Mouse (Mus musculus): ENCODE measurements around the gene Macrod2.

Gene Macrod2

DNA sequence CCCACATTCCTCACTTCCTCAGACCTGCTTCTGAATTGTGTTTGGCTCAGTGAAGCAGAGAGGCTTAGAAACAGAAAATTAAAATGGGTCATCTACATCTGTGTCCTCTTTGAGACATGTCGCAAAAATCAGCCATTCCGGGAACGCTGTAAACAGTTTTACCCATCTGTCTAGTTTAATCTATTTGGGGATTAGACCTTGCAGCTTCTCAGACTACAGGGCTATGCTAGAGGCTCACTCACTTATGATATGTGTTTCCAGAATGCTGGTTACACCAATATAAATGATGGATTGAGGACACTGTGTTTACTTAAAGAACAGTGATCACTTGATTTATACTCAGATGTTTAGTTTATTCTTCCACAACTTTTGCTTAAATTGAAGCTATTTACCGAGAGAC lies 1475.8 kb downstream of the Macrod2 start:
- no peak for DNase-seq (ENCODE audit: low spot score)

DNA sequence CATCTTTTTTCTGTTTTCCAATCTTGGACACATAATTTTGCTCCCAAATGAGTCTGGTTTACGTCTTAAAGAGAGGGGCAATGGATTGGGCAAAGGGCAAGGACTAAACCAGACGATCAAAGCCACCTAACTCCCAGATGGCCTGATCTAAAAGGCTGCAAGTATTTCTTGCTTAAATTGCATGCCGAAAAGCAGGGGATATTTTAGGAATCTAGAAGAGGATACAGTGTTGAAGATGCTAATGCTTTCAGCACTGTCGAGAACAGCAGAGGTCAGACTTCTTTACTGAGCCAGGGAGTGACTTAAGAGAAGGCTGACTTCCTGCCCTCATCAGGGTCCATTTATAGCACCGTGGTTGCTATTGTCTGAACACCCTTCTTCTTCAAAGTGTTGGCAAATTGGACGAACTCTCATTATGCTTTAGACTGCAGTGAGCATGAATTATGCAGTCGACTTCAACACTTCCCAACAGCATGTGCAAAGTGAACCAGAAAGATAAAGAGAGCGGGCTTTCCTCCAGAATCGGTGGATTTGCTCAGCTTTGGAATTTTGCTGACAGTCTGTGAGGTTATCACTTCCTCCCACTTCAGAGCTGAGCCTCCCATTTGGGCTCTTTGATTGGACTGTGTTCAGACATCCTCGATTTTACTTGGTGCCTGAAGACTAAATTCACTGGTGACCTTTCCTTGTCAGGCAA lies 1481.2 kb downstream of the Macrod2 start:
- peak; percentile 3 for DNase-seq (ENCODE audit: low spot score)

DNA sequence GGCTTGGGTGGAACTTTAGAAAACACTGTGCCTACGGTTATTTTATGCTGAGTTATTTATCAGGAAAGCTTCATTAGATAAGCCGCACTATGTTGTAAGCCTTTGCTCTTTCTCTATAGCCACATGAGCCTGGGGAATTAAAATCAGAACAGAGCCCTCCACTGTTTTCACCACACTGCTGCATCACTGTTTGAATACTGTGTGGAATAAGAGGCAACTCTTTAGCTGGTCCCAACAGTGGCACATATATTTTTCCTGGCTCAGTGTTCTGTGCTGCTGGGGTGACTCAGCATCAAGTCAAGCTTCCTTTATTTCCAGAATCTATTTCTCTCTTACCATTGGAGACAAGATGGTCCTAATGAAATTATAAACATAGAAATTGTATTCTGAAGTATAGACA lies 1481.8 kb downstream of the Macrod2 start:
- no peak for DNase-seq (ENCODE audit: low spot score)

DNA sequence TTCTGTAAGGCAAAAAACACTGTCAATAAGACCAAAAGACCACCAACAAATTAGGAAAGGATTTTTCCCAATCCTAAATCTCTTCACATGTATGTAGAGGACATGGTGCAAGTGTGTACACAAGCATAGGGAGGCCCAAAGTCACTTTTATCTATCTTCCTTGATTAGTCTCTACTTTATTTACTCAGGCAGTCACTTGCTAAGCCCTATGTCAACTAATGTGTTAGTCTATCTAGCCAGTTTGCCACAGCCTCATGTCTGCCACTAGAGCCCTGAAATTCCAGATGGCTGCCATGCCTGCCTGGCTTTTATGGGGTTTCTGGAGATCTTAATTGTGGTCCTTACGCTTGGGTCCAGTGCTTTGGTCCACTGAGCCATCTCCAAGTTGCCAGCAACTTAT lies 1483.4 kb downstream of the Macrod2 start:
- no peak for DNase-seq (ENCODE audit: low spot score)

DNA sequence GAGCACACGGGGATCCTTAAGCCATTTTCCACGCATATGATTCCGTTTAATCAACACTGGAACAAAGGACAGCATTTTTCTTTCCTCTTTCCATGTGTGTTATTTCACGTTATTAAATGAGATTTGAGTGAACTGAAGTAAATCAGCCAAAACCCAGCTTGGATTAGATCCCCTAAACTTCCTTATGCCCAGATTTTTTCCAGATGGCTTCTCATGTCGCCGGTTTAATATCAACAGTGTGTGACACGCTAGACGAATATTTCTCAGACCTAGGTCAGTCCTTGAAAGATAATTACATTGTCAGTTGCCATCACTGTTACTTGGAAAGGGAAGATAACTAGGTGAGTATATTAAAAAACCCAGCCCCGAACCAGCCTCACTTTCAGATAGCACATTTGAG lies 1484.6 kb downstream of the Macrod2 start:
- DNase-seq (ENCODE audit: low spot score): no peak

DNA sequence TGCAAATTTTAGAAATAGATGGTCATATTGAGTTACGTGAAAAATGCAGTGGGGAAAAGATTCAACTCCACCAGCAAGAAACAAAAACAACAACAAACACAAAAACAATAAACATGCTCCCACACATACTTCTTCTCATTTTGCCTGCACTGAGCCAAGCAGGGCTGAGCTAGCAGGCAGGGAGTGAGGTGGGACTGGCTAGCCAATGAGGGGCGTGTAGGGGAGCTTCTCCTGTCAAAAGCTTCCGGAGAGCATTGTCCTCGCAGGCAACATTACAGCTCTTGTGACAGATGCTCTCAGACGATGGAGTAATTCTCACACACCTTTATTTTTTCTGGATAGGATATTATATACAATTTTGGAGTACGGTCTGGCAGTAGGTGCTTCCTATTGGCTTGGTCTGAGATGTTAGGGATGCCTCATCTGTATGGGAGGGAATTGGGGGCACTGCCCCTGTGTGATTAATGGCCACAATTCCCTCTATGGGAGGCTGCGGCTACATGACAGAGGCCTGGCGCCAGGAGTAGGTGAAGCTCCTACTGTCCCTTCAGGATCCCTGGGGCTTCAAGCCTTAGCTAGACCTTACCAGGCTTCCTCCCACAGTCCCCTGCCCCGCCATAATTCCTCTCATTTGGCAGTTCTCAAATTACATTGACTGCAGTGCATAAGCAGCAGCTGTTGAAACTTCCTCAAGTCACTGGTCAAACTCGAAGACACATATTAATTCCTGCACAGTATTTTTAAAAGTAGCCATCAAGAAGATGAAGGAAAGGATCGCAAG lies 1491.8 kb downstream of the Macrod2 start:
- no peak for DNase-seq (ENCODE audit: low spot score)

DNA sequence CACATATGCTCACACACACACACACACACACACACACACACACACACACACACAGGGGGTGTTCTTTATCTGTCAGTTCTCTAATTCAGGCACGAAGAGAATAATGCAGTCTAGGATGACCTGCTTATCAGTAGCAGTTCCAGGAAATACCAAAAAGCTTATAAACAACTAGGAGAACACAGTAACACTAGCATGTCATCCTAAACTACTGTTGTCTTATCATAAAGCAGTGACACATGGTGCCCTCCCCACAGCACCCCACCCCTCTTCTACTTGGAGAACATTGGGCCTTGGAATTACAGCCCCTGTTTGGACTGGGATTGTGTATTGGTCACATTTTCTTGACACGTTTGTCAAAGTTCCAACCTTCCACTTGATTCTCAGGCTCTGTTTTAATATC lies 1494.4 kb downstream of the Macrod2 start:
- DNase-seq (ENCODE audit: low spot score): no peak

DNA sequence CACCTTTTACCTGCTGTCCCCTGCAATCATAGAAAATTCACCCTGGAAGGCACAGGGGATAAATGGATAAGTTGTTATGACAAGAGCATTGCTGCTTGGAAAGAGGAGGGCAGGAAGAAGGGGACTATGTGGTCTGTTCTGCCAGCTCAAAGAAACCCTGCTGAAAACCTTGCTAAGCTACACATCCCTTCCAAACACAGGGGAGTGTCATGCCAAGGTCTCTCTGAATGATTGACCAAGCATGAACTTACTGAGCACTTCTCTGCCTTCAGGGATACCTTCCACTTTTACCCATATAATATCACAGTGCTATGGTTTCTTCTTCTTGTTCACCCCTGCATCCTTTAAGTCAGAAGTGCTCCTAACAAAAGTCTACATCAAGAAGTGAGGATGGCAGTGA lies 1502.8 kb downstream of the Macrod2 start:
- no peak for DNase-seq (ENCODE audit: low spot score)

DNA sequence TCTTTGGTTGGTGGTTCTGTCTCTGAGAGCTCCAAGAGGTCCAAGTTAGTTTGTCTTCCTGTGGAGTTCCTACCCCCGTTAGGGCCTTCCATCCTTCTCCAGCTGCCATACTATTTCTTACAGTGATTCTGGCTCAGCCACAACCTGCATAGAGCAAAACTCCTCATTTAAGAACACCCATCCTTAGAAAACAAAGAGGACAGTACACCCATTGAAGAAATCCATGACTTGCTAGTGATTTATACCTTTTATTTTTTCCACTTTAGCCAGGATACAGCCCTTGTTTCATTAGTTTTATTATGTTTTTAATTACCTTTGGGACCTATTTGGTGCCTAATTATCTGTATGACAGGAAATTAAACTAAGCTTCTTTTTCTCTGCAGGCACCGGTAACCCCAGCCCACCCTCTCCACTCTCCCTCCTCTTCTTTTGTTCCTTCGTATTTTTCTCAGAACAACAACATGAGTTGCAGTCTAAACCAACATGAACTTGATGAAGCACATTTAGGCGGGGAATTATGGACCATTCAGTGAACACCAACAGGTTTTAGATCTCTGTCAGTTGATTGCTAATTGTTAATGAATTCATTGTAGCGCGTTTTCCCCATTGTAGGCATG lies 1516.8 kb downstream of the Macrod2 start:
- DNase-seq (ENCODE audit: low spot score): no peak

DNA sequence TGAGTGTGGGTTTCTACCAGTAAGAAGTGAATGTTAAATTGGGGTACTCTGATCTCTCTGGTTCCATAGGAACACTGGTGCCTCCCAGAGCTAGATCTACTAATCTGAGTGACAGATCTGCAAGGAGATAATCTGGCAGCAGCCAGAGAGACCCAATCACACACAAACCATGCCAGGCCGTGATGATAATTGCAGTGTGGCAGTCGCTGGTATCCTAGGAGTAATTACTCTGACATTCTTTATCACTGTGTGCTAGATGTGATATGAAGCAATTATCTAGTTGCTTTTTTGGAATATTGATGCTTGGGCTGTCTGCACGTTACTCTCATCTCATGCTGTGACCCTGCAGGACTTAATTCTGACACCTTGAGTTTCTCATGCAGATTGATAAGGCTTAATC lies 1518.4 kb downstream of the Macrod2 start:
- DNase-seq (ENCODE audit: low spot score): no peak

DNA sequence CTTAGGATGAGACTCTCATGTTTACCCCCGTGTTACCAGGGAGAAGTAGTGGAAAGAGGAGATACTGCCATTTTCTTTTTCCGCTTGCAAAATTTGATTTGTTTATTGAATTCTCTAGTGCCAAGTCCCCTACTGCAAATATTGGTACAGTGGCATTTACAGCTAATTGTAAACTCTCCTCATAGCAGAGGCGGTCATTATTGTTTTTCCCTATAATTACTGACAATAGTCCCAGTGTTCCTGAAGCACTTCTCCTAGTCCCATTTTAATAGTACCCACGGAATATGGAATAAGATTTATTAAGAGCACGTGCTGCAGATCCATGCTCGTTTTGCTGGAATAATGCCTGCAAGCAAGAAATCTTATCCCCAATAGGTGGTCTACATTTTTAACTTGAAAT lies 1518.8 kb downstream of the Macrod2 start:
- DNase-seq (ENCODE audit: low spot score): no peak

DNA sequence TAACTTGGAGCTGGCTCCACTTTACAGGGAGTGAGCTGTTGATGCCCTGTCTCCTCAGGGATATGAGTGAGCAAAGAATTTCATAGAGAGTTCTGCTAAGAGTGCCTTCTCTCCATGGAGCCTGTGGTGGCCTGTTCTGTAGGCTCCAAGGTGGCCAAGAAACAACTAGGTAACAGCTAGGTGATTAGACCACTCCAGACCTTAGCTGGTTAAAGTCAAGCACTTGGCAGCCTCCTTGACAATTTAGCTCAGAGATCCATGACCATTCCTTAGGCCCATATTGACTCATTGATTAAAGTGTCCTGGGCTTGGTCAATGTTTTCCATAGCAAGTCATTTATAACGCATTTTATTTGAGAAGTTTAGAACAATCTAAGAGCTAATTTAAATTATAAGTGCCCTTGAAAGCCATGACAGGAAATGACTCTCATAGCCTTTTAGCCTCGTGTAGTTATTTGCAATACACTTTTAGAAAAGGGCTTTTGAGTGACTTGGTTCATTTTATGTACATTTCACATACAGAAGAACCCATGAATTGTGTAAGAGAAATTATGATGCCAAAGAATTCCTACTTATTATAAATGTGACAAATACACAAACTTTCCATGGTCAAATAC lies 1525.4 kb downstream of the Macrod2 start:
- DNase-seq (ENCODE audit: low spot score): no peak

DNA sequence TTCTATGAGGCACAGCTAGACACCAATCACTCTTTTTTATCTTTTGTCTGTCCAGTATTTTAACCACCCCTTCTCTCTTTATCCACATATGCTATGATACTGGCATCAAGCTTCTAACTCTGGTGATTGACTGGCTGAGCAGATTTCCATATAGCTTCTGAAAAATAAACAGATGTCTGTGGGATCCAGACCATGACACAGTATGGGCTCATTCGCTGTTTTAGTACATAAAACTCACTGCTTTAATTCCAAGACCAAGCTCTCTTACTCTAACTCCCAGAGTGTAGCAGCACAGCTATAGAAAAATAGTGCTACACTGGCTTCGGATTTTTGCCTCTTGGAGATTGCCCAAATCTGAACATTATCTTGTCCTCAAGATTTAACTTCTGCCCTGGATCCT lies 1540.0 kb downstream of the Macrod2 start:
- DNase-seq (ENCODE audit: low spot score): no peak

DNA sequence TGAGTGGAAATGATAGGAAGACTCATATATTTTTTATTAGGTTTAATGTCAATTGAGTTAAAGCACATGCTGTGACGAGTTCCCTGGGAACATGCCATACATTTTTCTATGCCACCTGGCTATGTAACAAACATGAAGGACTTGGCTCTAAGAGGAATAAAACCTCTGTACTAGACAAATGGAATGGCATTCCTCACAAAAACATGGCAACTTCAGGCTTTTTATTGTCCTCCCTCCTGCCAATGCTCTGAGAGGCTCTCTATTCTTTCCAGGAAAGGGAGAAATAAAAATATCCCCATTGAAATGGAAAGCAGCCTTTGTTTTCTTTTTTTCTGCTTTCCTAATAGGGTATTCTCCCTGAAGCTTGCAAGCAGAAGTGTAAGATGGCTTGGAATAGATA lies 1559.7 kb downstream of the Macrod2 start:
- DNase-seq (ENCODE audit: low spot score): no peak

DNA sequence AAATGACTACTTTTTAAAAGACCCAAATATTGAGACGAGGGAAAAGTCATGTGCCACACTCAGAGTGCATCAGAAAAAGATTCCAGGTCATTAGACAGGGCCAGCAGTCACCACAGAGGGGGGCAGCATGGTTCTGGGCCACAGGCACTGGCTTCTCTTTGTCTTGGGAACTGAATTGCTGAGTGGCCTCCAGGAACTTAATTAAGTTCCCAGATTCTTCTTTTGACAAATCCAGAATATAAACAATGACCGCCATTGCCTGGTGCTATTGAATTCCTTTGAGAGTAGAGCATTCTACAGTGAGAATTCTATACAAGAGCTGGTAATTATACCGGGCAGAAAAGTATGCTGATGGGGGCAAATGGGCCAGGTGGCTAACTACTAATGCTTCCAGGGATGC lies 1560.1 kb downstream of the Macrod2 start:
- DNase-seq (ENCODE audit: low spot score): no peak

DNA sequence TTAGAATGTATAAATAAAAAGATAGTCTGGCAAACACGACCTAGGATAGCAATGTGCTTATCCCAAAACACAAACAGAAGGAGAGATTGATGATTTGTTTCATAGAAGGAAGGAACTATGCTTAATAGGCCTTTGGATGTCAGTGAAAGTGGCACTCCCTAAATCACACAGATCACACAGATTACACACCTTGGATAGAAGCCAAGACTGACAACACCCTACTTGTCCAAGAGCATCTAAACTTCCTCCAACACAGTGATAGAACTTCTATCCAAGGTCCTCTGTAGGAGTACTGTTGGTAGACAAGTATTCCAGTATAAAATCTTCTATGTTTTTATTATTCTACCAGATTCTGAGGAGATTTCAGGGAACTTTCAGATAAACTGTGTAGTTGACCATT lies 1567.8 kb downstream of the Macrod2 start:
- DNase-seq (ENCODE audit: low spot score): no peak

DNA sequence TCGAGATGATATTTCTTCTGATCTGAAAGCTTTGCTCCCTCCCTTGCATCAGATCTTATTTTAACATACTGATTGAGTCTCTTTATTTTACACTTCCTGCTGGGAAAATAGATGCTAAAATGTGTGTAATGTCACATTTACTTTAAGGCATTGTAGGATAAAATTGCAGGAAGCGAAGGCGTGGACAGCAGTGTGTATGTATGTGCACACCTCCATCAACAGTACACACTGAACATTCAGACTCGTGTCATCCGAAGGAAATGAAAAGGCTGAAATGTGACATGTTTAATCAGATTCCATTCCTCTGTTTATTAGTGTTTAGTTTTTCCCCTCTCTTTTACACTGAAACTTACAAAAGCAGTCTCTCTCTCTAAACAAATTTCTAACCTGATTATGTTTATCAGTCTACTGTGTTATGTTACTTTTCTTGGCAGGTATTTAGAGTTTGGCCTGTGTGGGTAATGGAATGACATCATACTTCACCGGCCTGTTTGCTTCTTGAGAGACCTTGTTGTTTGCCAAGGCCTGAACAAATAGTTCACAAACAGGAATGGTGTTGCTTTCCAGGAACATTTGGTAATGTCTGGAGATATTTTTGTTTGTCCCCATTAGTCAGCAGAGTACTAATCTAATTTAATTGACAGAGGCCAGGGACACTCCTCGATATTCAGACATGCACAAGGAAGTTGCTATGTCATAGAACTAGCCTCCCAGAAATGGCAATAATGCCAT lies 1588.7 kb downstream of the Macrod2 start:
- DNase-seq (ENCODE audit: low spot score): no peak

DNA sequence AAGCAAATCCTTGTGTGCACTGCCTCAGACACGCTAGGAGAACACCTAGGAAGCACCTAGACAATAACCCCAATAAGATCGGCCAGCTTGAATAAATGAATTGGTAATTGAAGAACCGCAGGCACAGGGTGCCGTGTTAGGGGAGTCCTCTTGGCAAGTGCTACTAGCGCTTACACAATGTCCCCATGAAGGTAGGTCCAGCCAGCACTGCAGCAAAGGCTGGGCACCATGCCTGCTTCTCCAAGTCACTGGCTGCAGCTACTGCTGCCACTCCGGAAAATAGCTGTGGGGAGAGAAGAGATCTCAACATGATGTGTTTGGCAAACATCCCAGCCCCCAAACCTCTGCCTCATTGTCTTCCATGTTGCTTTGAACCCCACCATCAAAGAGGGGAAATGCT lies 1603.8 kb downstream of the Macrod2 start:
- peak; percentile 4 for DNase-seq (ENCODE audit: low spot score)

DNA sequence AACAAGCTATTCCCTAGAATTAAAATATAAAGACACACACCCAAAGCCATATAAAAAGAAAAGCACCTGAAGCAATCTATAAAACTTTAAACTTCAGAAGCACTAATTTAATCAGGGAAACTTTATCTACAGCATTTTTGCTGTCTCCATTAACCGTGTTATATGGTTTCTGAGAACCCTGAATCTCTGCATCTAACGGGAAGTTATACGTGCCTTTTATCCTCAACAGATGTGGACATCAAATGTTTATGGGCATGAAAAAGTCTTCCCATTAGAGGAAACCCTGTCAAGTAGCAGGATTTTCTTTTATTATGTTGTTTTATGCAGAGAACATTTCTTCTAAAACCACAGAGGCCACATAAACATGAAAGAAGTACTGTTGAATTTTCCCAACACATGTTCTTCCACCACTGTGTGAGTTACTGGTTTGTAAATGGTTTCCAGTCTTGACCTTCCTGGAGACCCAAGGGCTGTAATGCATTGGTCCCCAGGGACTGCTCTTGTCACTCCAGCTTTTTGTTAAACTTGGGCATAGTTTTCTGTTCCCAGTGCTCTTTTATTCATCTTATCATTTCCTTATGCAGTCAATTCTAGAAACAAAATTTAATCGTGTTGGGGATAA lies 1629.5 kb downstream of the Macrod2 start:
- DNase-seq (ENCODE audit: low spot score): no peak

DNA sequence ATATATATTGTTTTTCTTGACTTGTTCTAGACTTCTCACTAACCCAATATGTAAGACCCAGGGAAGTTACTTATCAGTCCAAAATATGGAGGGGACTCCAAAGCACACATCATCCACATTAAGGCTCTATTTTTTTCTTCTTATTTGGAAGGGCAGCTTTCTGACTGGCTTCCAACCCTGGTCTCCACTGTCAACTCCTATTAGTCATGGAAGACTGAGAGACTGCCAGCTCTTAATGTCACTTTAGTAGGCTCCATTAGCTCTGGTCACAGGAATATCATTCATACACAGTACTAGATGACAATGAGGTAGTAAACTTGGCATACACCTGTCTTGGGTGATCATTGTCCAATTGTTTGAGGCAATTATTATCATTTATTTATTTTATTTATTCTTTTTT lies 1631.6 kb downstream of the Macrod2 start:
- no peak for DNase-seq (ENCODE audit: low spot score)

DNA sequence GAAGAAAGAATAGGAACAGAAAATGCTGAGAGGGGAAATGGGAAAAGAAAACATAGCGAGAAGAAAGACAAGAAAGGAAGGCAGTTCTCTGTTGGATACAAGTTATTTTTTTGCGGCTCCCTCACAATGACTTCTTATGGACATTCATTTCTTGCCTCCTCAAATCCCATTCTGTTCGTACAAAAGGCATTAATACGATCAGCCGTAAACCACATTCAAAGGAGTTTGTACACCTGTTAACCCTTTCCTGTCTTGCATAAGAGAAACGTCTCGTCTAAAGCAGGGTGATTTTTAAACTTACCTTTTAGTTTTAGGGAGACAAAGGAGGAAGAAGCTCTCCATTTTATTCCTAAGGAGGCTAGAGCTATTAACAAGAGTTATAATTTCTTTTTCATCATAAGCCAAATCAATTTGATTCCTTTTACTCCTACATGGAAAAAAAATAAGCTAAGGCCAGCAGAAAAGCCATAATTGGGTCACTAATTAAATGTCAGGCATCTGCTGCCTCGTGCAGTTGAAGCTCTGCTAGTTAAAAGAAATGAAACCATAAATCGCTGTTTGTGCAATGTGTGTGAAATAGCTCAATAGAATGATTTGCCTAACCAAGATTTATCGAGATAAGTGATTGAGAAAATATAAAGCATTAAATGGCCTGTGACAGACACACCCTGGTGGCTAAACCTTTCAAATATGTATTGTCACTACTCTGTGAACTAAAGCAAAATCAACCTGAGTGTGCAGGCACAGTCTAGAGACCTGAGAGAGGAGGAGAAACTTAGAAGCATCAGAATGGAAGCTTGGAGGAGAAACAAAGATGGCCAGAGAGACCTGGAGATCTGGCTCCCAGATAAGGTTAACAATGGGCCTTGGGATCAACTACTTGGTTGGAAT lies 1635.9 kb downstream of the Macrod2 start:
- no peak for DNase-seq (ENCODE audit: low spot score)

Data from urinary bladder, postnatal 14 days (tissue).